Mouse (Mus musculus): ENCODE results near the gene Slc16a6.
A peak's percentile ranks its signal among the peaks of the same experiment; 100 is the strongest.

Slc16a6 gene

GRCm38 (mm10) chr11:109487111-109487510, 13.7 kb upstream of the Slc16a6 start:
- DNase-seq (ENCODE audit: low read depth, low spot score), result no peak

- no peak for DNase-seq (ENCODE audit: low read depth, low spot score)
Observed at GRCm38 (mm10) chr11:109485398-109486045, 12.1 kb upstream of the Slc16a6 start.

GRCm38 (mm10) chr11:109480440-109480839, 7.0 kb upstream of the Slc16a6 start:
- no peak for DNase-seq (ENCODE audit: low read depth, low spot score)

GRCm38 (mm10) chr11:109479575-109480285, 6.3 kb upstream of the Slc16a6 start:
- DNase-seq (ENCODE audit: low read depth, low spot score), result no peak

GRCm38 (mm10) chr11:109477606-109478380, 4.4 kb upstream of the Slc16a6 start:
- DNase-seq (ENCODE audit: low read depth, low spot score), result no peak

GRCm38 (mm10) chr11:109476653-109477052, 3.3 kb upstream of the Slc16a6 start:
- no peak for DNase-seq (ENCODE audit: low read depth, low spot score)

- DNase-seq (ENCODE audit: low read depth, low spot score), result no peak
Observed at GRCm38 (mm10) chr11:109476241-109476640, 2.8 kb upstream of the Slc16a6 start.

GRCm38 (mm10) chr11:109475717-109476116, 2.3 kb upstream of the Slc16a6 start:
- no peak for DNase-seq (ENCODE audit: low read depth, low spot score)

- DNase-seq (ENCODE audit: low read depth, low spot score), result no peak
Observed at GRCm38 (mm10) chr11:109474836-109475235, 1.4 kb upstream of the Slc16a6 start.

GRCm38 (mm10) chr11:109474086-109474742, 816 bp upstream of the Slc16a6 start:
- peak; percentile 48 for DNase-seq (ENCODE audit: low read depth, low spot score)

- no peak for DNase-seq (ENCODE audit: low read depth, low spot score)
Observed at GRCm38 (mm10) chr11:109472821-109473170, 602 bp downstream of the Slc16a6 start.

GRCm38 (mm10) chr11:109472171-109472691, 1.2 kb downstream of the Slc16a6 start:
- no peak for DNase-seq (ENCODE audit: low read depth, low spot score)

- DNase-seq (ENCODE audit: low read depth, low spot score), result no peak
Observed at GRCm38 (mm10) chr11:109470921-109471861, 2.2 kb downstream of the Slc16a6 start.

GRCm38 (mm10) chr11:109470170-109470569, 3.2 kb downstream of the Slc16a6 start:
- no peak for DNase-seq (ENCODE audit: low read depth, low spot score)

GRCm38 (mm10) chr11:109468133-109468532, 5.3 kb downstream of the Slc16a6 start:
- no peak for DNase-seq (ENCODE audit: low read depth, low spot score)

GRCm38 (mm10) chr11:109466987-109467386, 6.4 kb downstream of the Slc16a6 start:
- DNase-seq (ENCODE audit: low read depth, low spot score), result no peak

GRCm38 (mm10) chr11:109465068-109465467, 8.3 kb downstream of the Slc16a6 start:
- DNase-seq (ENCODE audit: low read depth, low spot score), result no peak

- no peak for DNase-seq (ENCODE audit: low read depth, low spot score)
Observed at GRCm38 (mm10) chr11:109460586-109460985, 12.8 kb downstream of the Slc16a6 start.

GRCm38 (mm10) chr11:109458165-109458564, 15.2 kb downstream of the Slc16a6 start:
- no peak for DNase-seq (ENCODE audit: low read depth, low spot score)

GRCm38 (mm10) chr11:109456261-109456660, 17.1 kb downstream of the Slc16a6 start:
- no peak for DNase-seq (ENCODE audit: low read depth, low spot score)

- no peak for DNase-seq (ENCODE audit: low read depth, low spot score)
Observed at GRCm38 (mm10) chr11:109451169-109451568, 22.2 kb downstream of the Slc16a6 start.
